Mouse (Mus musculus): Measurements from ENCODE around the gene Prx. TPM values are rescaled to one million over a fixed set of nuclear protein-coding genes. Genes with fewer than 3 reads are reported as not detected.

Prx gene
- total and polyA plus RNA-seq, 3 experiments: 0.17 to 0.41 (median 0.21) TPM

DNA sequence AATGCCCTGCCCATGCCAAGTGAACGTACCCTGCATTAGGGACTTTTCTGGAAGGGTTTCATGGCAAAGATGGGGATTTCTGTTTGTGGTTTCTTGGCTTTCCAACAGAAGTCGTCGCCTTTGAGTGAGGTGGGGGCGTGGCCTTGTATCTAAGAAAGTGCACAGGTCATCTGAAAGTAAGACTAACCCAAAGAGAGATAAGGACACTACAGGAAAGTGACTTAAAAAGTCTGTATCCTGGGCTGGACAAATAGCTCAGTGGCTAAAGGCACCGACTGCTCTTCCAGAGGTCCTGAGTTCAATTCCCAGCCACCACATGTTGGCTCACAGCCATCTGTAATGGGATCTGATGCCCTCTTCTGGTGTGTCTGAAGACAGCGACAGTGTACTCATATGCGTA, 20.6 kb upstream of the Prx start:
- peaks cover 0 to 12% of the 10 kb centered on the region in 2 experiments for H3K36me3 ChIP-seq (replicated peaks in 1 of 2; ENCODE audit: control insufficient read depth in 1 of 2, insufficient read depth in 1 of 2, low read length in 1 of 2)
- H3K9ac ChIP-seq (ENCODE audit: insufficient read depth, low read depth): no peak overlapping the region
- no peak overlapping the region for H3K4me2 ChIP-seq (ENCODE audit: insufficient read depth, low read depth, poor library complexity, severe bottlenecking)
- H3K79me2 ChIP-seq (replicated peaks; ENCODE audit: control insufficient read depth, extremely low read depth, insufficient read depth, poor library complexity, severe bottlenecking): no peaks in the 10 kb centered on the region
- in situ Hi-C loops (cut with MboI; ENCODE audit: low pct_ligation_motif_present, low pct_unique_long_range_greater_than_20kb, low sequenced_read_pairs): no loop called here
- H3K27ac ChIP-seq (ENCODE audit: insufficient read depth, low read depth): no peak overlapping the region
- TF ChIP-seq RCOR1 (conservative IDR thresholded peaks at IDR 0.05; ENCODE audit: low read depth, low read length): no peak
- TF ChIP-seq MAZ (IDR thresholded peaks at IDR 0.05; ENCODE audit: low read depth, low read length): no peak
- TF ChIP-seq EP300 (IDR thresholded peaks at IDR 0.05; ENCODE audit: low read length): no peak
- TF ChIP-seq E2F4 (IDR thresholded peaks at IDR 0.05; ENCODE audit: insufficient replicate concordance, low read depth, low read length): no peak
- no peak for TF ChIP-seq ZC3H11A (IDR thresholded peaks at IDR 0.05; ENCODE audit: low read depth, low read length)
- TF ChIP-seq JUND (conservative IDR thresholded peaks at IDR 0.05; ENCODE audit: low read depth, low read length): no peak
- no peak for TF ChIP-seq NELFE (IDR thresholded peaks at IDR 0.05; ENCODE audit: low read depth, low read length)
- no peak for TF ChIP-seq MAX (IDR thresholded peaks at IDR 0.05; ENCODE audit: low read length)
- no peak for TF ChIP-seq MXI1 (IDR thresholded peaks at IDR 0.05; ENCODE audit: low read depth, low read length)
- no peaks in the 10 kb centered on the region for H3K27me3 ChIP-seq (replicated peaks)
- H3K4me3 ChIP-seq (replicated peaks in 1 of 3; ENCODE audit: low read depth in 2 of 3, low read length in 2 of 3, poor library complexity in 1 of 3): no peak overlapping the region
- H3K9me3 ChIP-seq (replicated peaks; ENCODE audit: low read length): no peaks in the 10 kb centered on the region
- dilution Hi-C loops (cut with MboI; ENCODE audit: extremely low pct_ligation_motif_present, extremely low pct_unique_long_range_greater_than_20kb, low sequenced_read_pairs): no loop called here
- peaks cover 9 to 43% of the 10 kb centered on the region in 2 experiments for H3K4me1 ChIP-seq (ENCODE audit: control insufficient read depth in 1 of 2, insufficient read depth in 2 of 2)
- no peak for DNase-seq (ENCODE audit: extremely low read depth)

DNA sequence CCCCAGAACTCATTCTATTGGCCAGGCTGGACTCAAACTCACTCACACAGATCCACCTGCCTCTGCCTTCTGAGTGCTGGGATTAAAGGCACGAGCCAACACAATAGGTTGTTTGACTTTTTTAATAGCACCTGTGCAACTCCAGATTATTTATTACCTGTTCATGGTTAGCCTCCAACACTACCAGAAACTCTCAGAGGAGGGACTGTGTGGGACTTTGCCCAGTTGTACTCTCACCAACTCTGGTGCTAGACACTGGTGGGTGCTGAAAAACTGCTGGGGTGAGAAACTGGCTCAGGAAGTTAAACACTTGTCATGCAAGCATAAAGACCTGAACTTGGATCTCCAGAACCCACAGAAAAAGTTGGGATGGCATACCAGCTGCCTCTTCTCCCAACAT, 19.4 kb upstream of the Prx start:
- H3K4me1 ChIP-seq (ENCODE audit: control insufficient read depth in 1 of 2, insufficient read depth in 2 of 2): peaks cover 12 to 46% of the 10 kb centered on the region in 2 experiments
- TF ChIP-seq JUND (conservative IDR thresholded peaks at IDR 0.05; ENCODE audit: low read depth, low read length) (no peak), NELFE (IDR thresholded peaks at IDR 0.05; ENCODE audit: low read depth, low read length) (no peak), KAT2A (IDR thresholded peaks at IDR 0.05; ENCODE audit: insufficient replicate concordance, low read length) (no peak), TCF12 (IDR thresholded peaks at IDR 0.05; ENCODE audit: low read depth, low read length) (no peak)
- no peaks in the 10 kb centered on the region for H3K79me2 ChIP-seq (replicated peaks; ENCODE audit: control insufficient read depth, extremely low read depth, insufficient read depth, poor library complexity, severe bottlenecking)
- H3K9ac ChIP-seq (ENCODE audit: insufficient read depth, low read depth): no peak overlapping the region
- H3K36me3 ChIP-seq (replicated peaks in 1 of 2; ENCODE audit: control insufficient read depth in 1 of 2, insufficient read depth in 1 of 2, low read length in 1 of 2): peaks cover 0 to 12% of the 10 kb centered on the region in 2 experiments
- DNase-seq (ENCODE audit: extremely low read depth): no peak
- in situ Hi-C loops (cut with MboI; ENCODE audit: low pct_ligation_motif_present, low pct_unique_long_range_greater_than_20kb, low sequenced_read_pairs): no loop called here
- dilution Hi-C loops (cut with MboI; ENCODE audit: extremely low pct_ligation_motif_present, extremely low pct_unique_long_range_greater_than_20kb, low sequenced_read_pairs): no loop called here
- H3K9me3 ChIP-seq (replicated peaks; ENCODE audit: low read length): no peaks in the 10 kb centered on the region
- no peak overlapping the region for H3K4me2 ChIP-seq (ENCODE audit: insufficient read depth, low read depth, poor library complexity, severe bottlenecking)
- no peak overlapping the region for H3K27ac ChIP-seq (ENCODE audit: insufficient read depth, low read depth)
- no peaks in the 10 kb centered on the region for H3K27me3 ChIP-seq (replicated peaks)
- no peak overlapping the region for H3K4me3 ChIP-seq (replicated peaks in 1 of 3; ENCODE audit: low read depth in 2 of 3, low read length in 2 of 3, poor library complexity in 1 of 3)

- Histone ChIP-seq H3K79me2 (replicated peaks; ENCODE audit: control insufficient read depth, extremely low read depth, insufficient read depth, poor library complexity, severe bottlenecking) (no peaks in the 10 kb centered on the region), H3K4me1 (ENCODE audit: control insufficient read depth in 1 of 2, insufficient read depth in 2 of 2) (peaks cover 12 to 42% of the 10 kb centered on the region in 2 experiments), H3K9me3 (replicated peaks; ENCODE audit: low read length) (no peaks in the 10 kb centered on the region), H3K27me3 (replicated peaks) (no peaks in the 10 kb centered on the region), H3K36me3 (replicated peaks in 1 of 2; ENCODE audit: control insufficient read depth in 1 of 2, insufficient read depth in 1 of 2, low read length in 1 of 2) (peaks cover 0 to 12% of the 10 kb centered on the region in 2 experiments), H3K9ac (ENCODE audit: insufficient read depth, low read depth) (no peak overlapping the region), H3K4me3 (replicated peaks in 1 of 3; ENCODE audit: low read depth in 2 of 3, low read length in 2 of 3, poor library complexity in 1 of 3) (no peak overlapping the region), H3K27ac (ENCODE audit: insufficient read depth, low read depth) (no peak overlapping the region), H3K4me2 (ENCODE audit: insufficient read depth, low read depth, poor library complexity, severe bottlenecking) (no peak overlapping the region)
- dilution Hi-C loops (cut with MboI; ENCODE audit: extremely low pct_ligation_motif_present, extremely low pct_unique_long_range_greater_than_20kb, low sequenced_read_pairs): no loop called here
- in situ Hi-C loops (cut with MboI; ENCODE audit: low pct_ligation_motif_present, low pct_unique_long_range_greater_than_20kb, low sequenced_read_pairs): no loop called here
- TF ChIP-seq BHLHE40 (IDR thresholded peaks at IDR 0.05; ENCODE audit: low read depth, low read length) (no peak), NELFE (IDR thresholded peaks at IDR 0.05; ENCODE audit: low read depth, low read length) (no peak)
- DNase-seq (ENCODE audit: extremely low read depth): no peak
These were observed 18.6 kb upstream of the Prx start for GRCm38 (mm10) chr7:27480506-27480905.
